Mouse (Mus musculus) neural tube, embryonic 12.5 days (tissue): ENCODE measurements around the gene Tmem88b. TPM values are rescaled to one million over a fixed set of nuclear protein-coding genes. Genes with fewer than 3 reads are reported as not detected.

Source experiments
- ATAC-seq: fragments of 200-750 bp; cut with Nextera tagmentation; 2 replicates; pipeline ENCODE4 v1.8.0; 2017; ENCODE audit warnings: low read depth, mild to moderate bottlenecking, moderate TSS enrichment, moderate library complexity; ENCODE audit not compliant: low FRiP score
- H3K27ac ChIP-seq: fragments of 300-500 bp; sonication (generic); 2 replicates; pipeline ENCODE4 v1.5.1; 2016
- H3K27me3 ChIP-seq: fragments of 300-500 bp; sonication (generic); replicated peaks from 2 replicates; pipeline ENCODE4 v1.6.1; 2016; ENCODE audit warnings: mild to moderate bottlenecking
- H3K36me3 ChIP-seq: fragments of 300-500 bp; sonication (generic); 2 replicates; pipeline ENCODE4 v1.6.1; 2016; ENCODE audit warnings: mild to moderate bottlenecking
- H3K4me1 ChIP-seq: fragments of 300-500 bp; sonication (generic); 2 replicates; pipeline ENCODE4 v1.6.1; 2016
- H3K4me2 ChIP-seq: fragments of 300-500 bp; sonication (generic); replicated peaks from 2 replicates; pipeline ENCODE4 v1.6.1; 2016; ENCODE audit warnings: mild to moderate bottlenecking
- H3K4me3 ChIP-seq: fragments of 300-500 bp; sonication (generic); 2 replicates; pipeline ENCODE4 v1.5.1; 2016
- H3K9ac ChIP-seq: fragments of 300-500 bp; sonication (generic); 2 replicates; pipeline ENCODE4 v1.6.1; 2016; ENCODE audit warnings: mild to moderate bottlenecking
- H3K9me3 ChIP-seq: fragments of 300-500 bp; sonication (generic); 2 replicates; pipeline ENCODE4 v1.6.1; 2016; ENCODE audit warnings: mild to moderate bottlenecking
- WGBS: fragments of 180-500 bp; shearing (Covaris S2); methylation state at CpG from one replicate; pipeline ENCODE4 v1.1.7; 2016; 5-methylcytosine and 5-hydroxymethylcytosine counted together
- polyA plus RNA-seq: library from polyadenylated mRNA; unstranded; fragments of >200 nt; fragmentation: Nextera tagmentation; extraction: Ambion mirVana; gene quantifications from 2 replicates; pipeline ENCODE4 v1.2.1, GENCODE M21; 2016

The Tmem88b gene
- 0.56 and 0.86 TPM in 2 replicates for polyA plus RNA-seq

GRCm38 (mm10) chr4:155785819-155786218 lies at the start of gene Tmem88b:
TSS of gene Tmem88b (minus strand) at chr4:155785874.
- no peak for ATAC-seq
- Histone ChIP-seq H3K4me1 (peaks cover 13% of the 10 kb centered on the region), H3K9me3 (no peaks in the 10 kb centered on the region), H3K4me3 (peak within 1 kb of the TSS; percentile 56; the same call in 1 of the 2 replicates), H3K4me2 (peak within 1 kb of the TSS; percentile 69), H3K27ac (no peak within 1 kb of the TSS), H3K9ac (peak within 1 kb of the TSS; percentile 78; the same call in 1 of the 2 replicates), H3K36me3 (no peaks in the 10 kb centered on the region), H3K27me3 (no peaks in the 10 kb centered on the region)
- WGBS = 66% methylated on average over 5 of the region's 5 CpGs

- WGBS = 42% methylated on average over 2 of the region's 2 CpGs
- no peaks in the 10 kb centered on the region for H3K9me3 ChIP-seq
- H3K4me2 ChIP-seq = no peak overlapping the region
- no peaks in the 10 kb centered on the region for H3K27me3 ChIP-seq
- peaks cover 19% of the 10 kb centered on the region for H3K4me1 ChIP-seq
- no peak overlapping the region for H3K9ac ChIP-seq
- H3K4me3 ChIP-seq = no peak overlapping the region
- ATAC-seq = peak; percentile 25
- H3K27ac ChIP-seq = no peak overlapping the region
- H3K36me3 ChIP-seq = peaks cover 11% of the 10 kb centered on the region
Measured at GRCm38 (mm10) chr4:155833836-155834235, 48.2 kb upstream of the Tmem88b start.

GRCm38 (mm10) chr4:155833234-155833633 lies 47.6 kb upstream of the Tmem88b start:
- WGBS = 91% methylated on average over 4 of the region's 4 CpGs
- no peak overlapping the region for H3K9ac ChIP-seq
- no peaks in the 10 kb centered on the region for H3K9me3 ChIP-seq
- peaks cover 11% of the 10 kb centered on the region for H3K36me3 ChIP-seq
- peak overlapping the region; percentile 83; the same call in 1 of the 2 replicates for H3K4me2 ChIP-seq
- peaks cover 19% of the 10 kb centered on the region for H3K4me1 ChIP-seq
- ATAC-seq = no peak
- H3K4me3 ChIP-seq = no peak overlapping the region
- H3K27ac ChIP-seq = no peak overlapping the region
- no peaks in the 10 kb centered on the region for H3K27me3 ChIP-seq

GRCm38 (mm10) chr4:155832321-155832720 lies 46.6 kb upstream of the Tmem88b start:
- Histone ChIP-seq H3K9ac (peak overlapping the region; percentile 83), H3K27me3 (no peaks in the 10 kb centered on the region), H3K36me3 (peaks cover 18% of the 10 kb centered on the region), H3K4me2 (peak overlapping the region; percentile 83), H3K4me1 (peaks cover 19% of the 10 kb centered on the region), H3K4me3 (peak overlapping the region; percentile 72), H3K9me3 (no peaks in the 10 kb centered on the region), H3K27ac (no peak overlapping the region)
- 55% methylated on average over 10 of the region's 10 CpGs for WGBS
- ATAC-seq = no peak

- Histone ChIP-seq H3K9me3 (no peaks in the 10 kb centered on the region), H3K9ac (peak overlapping the region; percentile 83), H3K27ac (0 out of 2 replicates have a peak overlapping the region, but pooled peaks have one; percentile 23), H3K4me2 (peak overlapping the region; percentile 83), H3K4me1 (peaks cover 19% of the 10 kb centered on the region), H3K36me3 (peaks cover 23% of the 10 kb centered on the region), H3K4me3 (peak overlapping the region; percentile 72), H3K27me3 (no peaks in the 10 kb centered on the region)
- WGBS = 1% methylated on average over 25 of the region's 25 CpGs
- ATAC-seq = peak; percentile 27
Measured at GRCm38 (mm10) chr4:155831831-155832230, 46.2 kb upstream of the Tmem88b start.

- Histone ChIP-seq H3K9me3 (no peaks in the 10 kb centered on the region), H3K27me3 (no peaks in the 10 kb centered on the region), H3K36me3 (peaks cover 28% of the 10 kb centered on the region), H3K27ac (peak within 1 kb of the TSS; percentile 53; the same call in 1 of the 2 replicates), H3K9ac (peak within 1 kb of the TSS; percentile 83), H3K4me3 (peak within 1 kb of the TSS; percentile 72), H3K4me2 (peak within 1 kb of the TSS; percentile 83), H3K4me1 (peaks cover 19% of the 10 kb centered on the region)
- under 1% methylated on average over 49 of the region's 49 CpGs for WGBS
- peak; percentile 94 for ATAC-seq
Measured at GRCm38 (mm10) chr4:155831205-155831766, 45.6 kb upstream of the Tmem88b start, which contains the start of gene Aurkaip1. TSS of gene Aurkaip1 (plus strand) at chr4:155831272.

GRCm38 (mm10) chr4:155830596-155830995 lies 44.9 kb upstream of the Tmem88b start:
- no peak overlapping the region for H3K4me3 ChIP-seq
- peak overlapping the region; percentile 83 for H3K4me2 ChIP-seq
- no peaks in the 10 kb centered on the region for H3K9me3 ChIP-seq
- ATAC-seq = no peak; the same call in 1 of the 2 replicates
- WGBS = 57% methylated on average over 8 of the region's 8 CpGs
- no peak overlapping the region for H3K27ac ChIP-seq
- no peak overlapping the region for H3K9ac ChIP-seq
- H3K36me3 ChIP-seq = peaks cover 28% of the 10 kb centered on the region
- H3K4me1 ChIP-seq = peaks cover 19% of the 10 kb centered on the region
- no peaks in the 10 kb centered on the region for H3K27me3 ChIP-seq

GRCm38 (mm10) chr4:155829866-155830265 lies 44.2 kb upstream of the Tmem88b start:
- Histone ChIP-seq H3K4me2 (no peak overlapping the region), H3K36me3 (peaks cover 35% of the 10 kb centered on the region), H3K9me3 (no peaks in the 10 kb centered on the region), H3K4me3 (no peak overlapping the region), H3K4me1 (peaks cover 19% of the 10 kb centered on the region), H3K27ac (no peak overlapping the region), H3K27me3 (no peaks in the 10 kb centered on the region), H3K9ac (no peak overlapping the region)
- WGBS = 95% methylated on average over 4 of the region's 4 CpGs
- ATAC-seq = no peak

GRCm38 (mm10) chr4:155823443-155823842 lies 37.8 kb upstream of the Tmem88b start:
- peaks cover 86% of the 10 kb centered on the region for H3K36me3 ChIP-seq
- no peak overlapping the region for H3K4me3 ChIP-seq
- 95% methylated on average over 16 of the region's 16 CpGs for WGBS

GRCm38 (mm10) chr4:155821025-155821424 lies 35.4 kb upstream of the Tmem88b start:
- H3K9me3 ChIP-seq = no peaks in the 10 kb centered on the region
- no peak overlapping the region for H3K27ac ChIP-seq
- no peaks in the 10 kb centered on the region for H3K27me3 ChIP-seq
- no peak for ATAC-seq
- no peak overlapping the region for H3K4me2 ChIP-seq
- no peak overlapping the region for H3K4me3 ChIP-seq
- 87% methylated on average over 7 of the region's 7 CpGs for WGBS
- H3K4me1 ChIP-seq = no peaks in the 10 kb centered on the region
- H3K36me3 ChIP-seq = peaks cover 92% of the 10 kb centered on the region
- H3K9ac ChIP-seq = no peak overlapping the region

More at GRCm38 (mm10) chr4:155823443-155823842, 37.8 kb upstream of the Tmem88b start:
- no peaks in the 10 kb centered on the region for H3K4me1 ChIP-seq
- no peak for ATAC-seq
- no peak overlapping the region for H3K27ac ChIP-seq
- no peak overlapping the region for H3K9ac ChIP-seq
- no peaks in the 10 kb centered on the region for H3K27me3 ChIP-seq
- H3K9me3 ChIP-seq = no peaks in the 10 kb centered on the region
- H3K4me2 ChIP-seq = no peak overlapping the region

- no peak overlapping the region for H3K4me2 ChIP-seq
- 83% methylated on average over 4 of the region's 4 CpGs for WGBS
- peaks cover 85% of the 10 kb centered on the region for H3K36me3 ChIP-seq
- no peak for ATAC-seq
- H3K4me1 ChIP-seq = peaks cover 14% of the 10 kb centered on the region
- H3K27ac ChIP-seq = no peak overlapping the region
- no peaks in the 10 kb centered on the region for H3K27me3 ChIP-seq
- H3K9ac ChIP-seq = no peak overlapping the region
- no peaks in the 10 kb centered on the region for H3K9me3 ChIP-seq
- no peak overlapping the region for H3K4me3 ChIP-seq
Measured at GRCm38 (mm10) chr4:155817533-155817932, 31.9 kb upstream of the Tmem88b start.

- Histone ChIP-seq H3K9me3 (no peaks in the 10 kb centered on the region), H3K4me1 (peaks cover 22% of the 10 kb centered on the region), H3K9ac (peak overlapping the region; percentile 99), H3K27ac (peak overlapping the region; percentile 72), H3K36me3 (peaks cover 68% of the 10 kb centered on the region), H3K4me3 (peak overlapping the region; percentile 100), H3K4me2 (peak overlapping the region; percentile 89), H3K27me3 (no peaks in the 10 kb centered on the region)
- WGBS = under 1% methylated on average over 49 of the region's 49 CpGs
- ATAC-seq = peak; percentile 45
Measured at GRCm38 (mm10) chr4:155812665-155813181, 27.0 kb upstream of the Tmem88b start.
